Mouse (Mus musculus) stomach, embryonic 14.5 days (tissue): ENCODE data around the gene Gm5426. TPM values are rescaled to one million over a fixed set of nuclear protein-coding genes. Genes with fewer than 3 reads are reported as not detected.
"Not testable (repeated sequence)": the region's sequence is repeated elsewhere in the genome, so short reads cannot be mapped to it uniquely, and the experiment has no call there.

Source experiments
- ATAC-seq: fragments of 200-750 bp; cut with Nextera tagmentation; 2 replicates; pipeline ENCODE4 v1.8.0; 2017; ENCODE audit warnings: low read depth, moderate TSS enrichment; ENCODE audit not compliant: insufficient number of reproducible peaks, insufficient read depth, low FRiP score
- H3K27ac ChIP-seq: fragments of 300-500 bp; sonication (generic); 2 replicates; pipeline ENCODE4 v1.5.1; 2014; ENCODE audit warnings: mild to moderate bottlenecking, low read length, moderate library complexity, mixed read lengths
- H3K27me3 ChIP-seq: fragments of 300-500 bp; sonication (generic); 2 replicates; pipeline ENCODE4 v1.6.1; 2014; ENCODE audit warnings: low read length, control low read depth, mixed read lengths; ENCODE audit not compliant: control insufficient read depth, insufficient read depth
- H3K36me3 ChIP-seq: fragments of 300-500 bp; sonication (generic); 2 replicates; pipeline ENCODE4 v1.6.1; 2014; ENCODE audit warnings: mild to moderate bottlenecking, control low read depth, low read length, moderate library complexity, mixed read lengths; ENCODE audit not compliant: control insufficient read depth, insufficient read depth
- H3K4me1 ChIP-seq: fragments of 300-500 bp; sonication (generic); 2 replicates; pipeline ENCODE4 v1.6.1; 2014; ENCODE audit warnings: low read length, control low read depth, mixed read lengths; ENCODE audit not compliant: control insufficient read depth, insufficient read depth
- H3K4me2 ChIP-seq: fragments of 300-500 bp; sonication (generic); replicated peaks from 2 replicates; pipeline ENCODE4 v1.6.1; 2014; ENCODE audit warnings: low read depth, low read length, control low read depth
- H3K4me3 ChIP-seq: fragments of 300-500 bp; sonication (generic); 2 replicates; pipeline ENCODE4 v1.5.1; 2014; ENCODE audit warnings: low read depth, low read length, control low read depth
- H3K9ac ChIP-seq: fragments of 300-500 bp; sonication (generic); replicated peaks from 2 replicates; pipeline ENCODE4 v1.6.1; 2014; ENCODE audit warnings: low read depth, mild to moderate bottlenecking, control low read depth, low read length, moderate library complexity, mixed read lengths
- H3K9me3 ChIP-seq: fragments of 300-500 bp; sonication (generic); 2 replicates; pipeline ENCODE4 v1.6.1; 2016; ENCODE audit warnings: low read depth, low read length, control low read depth; ENCODE audit not compliant: control insufficient read depth
- WGBS: fragments of 180-500 bp; shearing (Covaris S2); extraction: QIAGEN DNeasy Blood & Tissue Kit; methylation state at CpG from one replicate; pipeline ENCODE4 v1.1.7; 2014; 5-methylcytosine and 5-hydroxymethylcytosine counted together
- polyA plus RNA-seq: library from polyadenylated mRNA; unstranded; fragments of >200 nt; fragmentation: Nextera tagmentation; extraction: Ambion mirVana; gene quantifications from 2 replicates; pipeline ENCODE4 v1.2.1, GENCODE M21; 2014

Gm5426 gene
- polyA plus RNA-seq, 1 experiment from 2014 or later = not detected

DNA sequence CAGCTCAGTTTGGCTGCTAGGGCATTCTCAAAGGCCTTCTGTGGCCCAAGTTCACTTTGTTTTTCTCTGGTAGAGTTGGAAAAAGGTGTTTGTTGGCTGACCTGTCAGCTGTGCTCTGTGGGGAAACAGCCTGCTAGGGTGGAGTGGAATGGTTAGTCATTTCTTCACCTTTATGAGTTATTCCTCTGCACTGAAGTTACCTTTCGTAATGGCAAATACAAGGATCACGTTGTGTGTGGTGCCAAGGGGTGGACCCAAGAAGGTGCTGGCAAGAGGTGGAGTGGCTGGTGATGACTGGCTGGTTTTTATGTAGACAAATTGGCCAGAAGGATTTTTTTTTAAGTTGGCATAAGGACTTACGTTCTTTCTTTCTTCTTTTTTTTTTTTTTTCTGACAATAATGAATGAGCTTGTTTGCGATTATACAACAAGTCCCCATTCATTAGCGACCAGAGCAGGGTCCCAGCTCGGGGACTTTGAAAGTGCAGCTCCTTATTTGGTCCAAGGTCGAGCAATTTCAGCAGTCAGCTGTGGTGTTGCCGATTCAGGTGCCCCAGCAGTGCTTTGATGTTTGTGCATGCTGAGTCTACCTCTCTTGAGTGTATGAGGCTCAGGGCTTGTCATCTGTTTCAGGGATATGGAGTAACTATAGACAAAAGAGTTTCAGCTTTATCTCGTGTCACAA, 10.5 kb upstream of the Gm5426 start:
- no peak for ATAC-seq
- H3K27me3 ChIP-seq = no peaks in the 10 kb centered on the region
- no peak overlapping the region for H3K4me3 ChIP-seq
- no peaks in the 10 kb centered on the region for H3K4me1 ChIP-seq
- no peaks in the 10 kb centered on the region for H3K9me3 ChIP-seq
- H3K4me2 ChIP-seq = no peak overlapping the region
- WGBS = 64% methylated on average over 9 of the region's 9 CpGs
- no peak overlapping the region for H3K9ac ChIP-seq
- H3K27ac ChIP-seq = no peak overlapping the region
- no peaks in the 10 kb centered on the region for H3K36me3 ChIP-seq

- H3K4me3 ChIP-seq = no peak overlapping the region
- WGBS = 61% methylated on average over 2 of the region's 2 CpGs
Measured at GRCm38 (mm10) chr10:96129213-96129612, 7.2 kb upstream of the Gm5426 start.

DNA sequence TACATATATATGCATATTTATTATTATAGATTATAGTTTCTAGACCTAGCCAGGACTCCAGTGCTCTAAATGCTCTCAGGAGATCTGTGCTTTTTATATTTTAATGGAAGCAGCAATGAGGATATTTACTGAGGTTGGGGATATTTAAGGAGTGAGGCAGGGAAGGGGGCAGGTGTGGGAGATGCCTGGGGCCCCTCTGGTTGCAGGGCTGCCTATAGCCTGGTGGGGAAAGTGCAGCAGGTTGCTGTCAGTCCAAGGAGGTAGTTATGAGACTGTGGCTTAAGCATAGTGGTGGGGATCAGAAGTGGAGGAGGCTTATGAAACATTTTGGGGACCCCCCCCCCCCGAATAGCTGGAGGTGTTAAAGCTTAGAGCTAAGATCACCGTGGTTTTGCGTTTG, 6.0 kb upstream of the Gm5426 start:
- no peak overlapping the region for H3K9ac ChIP-seq
- no peaks in the 10 kb centered on the region for H3K9me3 ChIP-seq
- H3K4me1 ChIP-seq = no peaks in the 10 kb centered on the region
- WGBS = 88% methylated on average over 3 of the region's 3 CpGs
- ATAC-seq = no peak
- no peaks in the 10 kb centered on the region for H3K36me3 ChIP-seq
- H3K27ac ChIP-seq = no peak overlapping the region
- no peak overlapping the region for H3K4me2 ChIP-seq
- no peaks in the 10 kb centered on the region for H3K27me3 ChIP-seq
- H3K4me3 ChIP-seq = no peak overlapping the region

More at GRCm38 (mm10) chr10:96129213-96129612, 7.2 kb upstream of the Gm5426 start:
- Histone ChIP-seq H3K27ac (no peak overlapping the region), H3K4me1 (no peaks in the 10 kb centered on the region), H3K36me3 (no peaks in the 10 kb centered on the region), H3K9ac (no peak overlapping the region), H3K9me3 (no peaks in the 10 kb centered on the region), H3K4me2 (no peak overlapping the region), H3K27me3 (no peaks in the 10 kb centered on the region)
- no peak for ATAC-seq

DNA sequence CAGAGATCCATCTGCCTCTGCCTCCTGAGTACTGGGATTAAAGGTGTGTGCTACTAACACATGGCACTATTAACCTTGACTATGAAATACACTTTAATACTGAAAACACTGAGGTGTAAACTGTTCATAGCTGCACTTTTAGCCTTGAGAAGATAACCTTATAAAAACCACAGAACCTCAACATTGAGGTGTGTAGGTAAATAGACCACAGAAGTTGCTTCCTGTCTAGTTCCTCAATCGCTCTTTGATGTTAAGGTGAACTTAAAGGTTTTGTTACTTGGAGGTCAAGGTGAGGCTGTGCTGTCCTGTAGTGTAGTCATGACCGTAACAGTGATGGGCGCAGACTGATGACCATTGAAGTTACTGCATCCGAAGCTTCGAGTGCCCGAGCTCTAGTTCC, 5.3 kb upstream of the Gm5426 start:
- no peaks in the 10 kb centered on the region for H3K36me3 ChIP-seq
- no peaks in the 10 kb centered on the region for H3K4me1 ChIP-seq
- no peak overlapping the region for H3K4me3 ChIP-seq
- ATAC-seq = no peak
- H3K27ac ChIP-seq = no peak overlapping the region
- H3K9ac ChIP-seq = no peak overlapping the region
- H3K27me3 ChIP-seq = no peaks in the 10 kb centered on the region
- no peaks in the 10 kb centered on the region for H3K9me3 ChIP-seq
- 88% methylated on average over 6 of the region's 6 CpGs for WGBS
- H3K4me2 ChIP-seq = no peak overlapping the region

DNA sequence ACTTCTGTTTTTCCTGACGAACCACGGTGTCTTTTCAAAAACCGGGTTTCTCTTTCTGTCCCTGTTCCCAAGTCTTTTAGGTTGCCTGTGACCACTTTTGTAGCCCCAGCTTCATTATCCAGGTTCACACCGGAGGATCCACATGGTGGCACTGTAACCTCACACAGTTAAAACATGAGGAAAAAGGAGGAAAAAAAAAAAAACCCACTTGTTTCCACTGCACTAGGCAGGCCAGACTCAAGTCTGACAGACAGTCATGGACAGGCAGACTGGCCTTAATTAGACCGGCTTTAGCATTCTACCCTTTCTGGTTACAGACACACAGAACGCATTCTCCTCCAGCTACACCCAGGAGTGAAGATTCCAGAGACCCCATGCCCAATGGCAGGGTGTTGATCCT, 4.2 kb upstream of the Gm5426 start:
- Histone ChIP-seq H3K4me1 (no peaks in the 10 kb centered on the region), H3K27me3 (no peaks in the 10 kb centered on the region), H3K9me3 (no peaks in the 10 kb centered on the region), H3K4me2 (no peak overlapping the region), H3K27ac (no peak overlapping the region), H3K4me3 (no peak overlapping the region), H3K36me3 (no peaks in the 10 kb centered on the region), H3K9ac (no peak overlapping the region)
- 40% methylated on average over 6 of the region's 6 CpGs for WGBS
- no peak for ATAC-seq

DNA sequence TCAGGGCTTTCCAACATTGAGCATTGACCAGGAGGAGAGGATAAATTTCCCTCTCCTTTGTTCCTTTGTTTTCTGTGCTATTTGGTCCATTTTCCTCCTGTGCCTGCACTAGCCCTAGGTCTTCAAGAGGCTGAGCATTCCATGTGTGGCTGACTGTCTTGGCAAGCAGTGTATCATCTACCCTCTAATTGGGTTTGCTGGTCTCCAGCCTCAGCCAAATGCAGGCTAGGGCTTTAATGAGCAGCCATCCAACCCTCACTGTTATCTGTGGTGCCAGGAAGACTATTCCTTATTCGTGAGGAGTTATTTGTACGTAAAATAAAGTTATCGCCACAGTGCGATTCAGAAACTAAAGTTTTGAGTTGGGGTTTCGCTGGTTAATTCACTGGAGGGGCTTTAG, 2.2 kb downstream of the Gm5426 start:
- Histone ChIP-seq H3K36me3 (no peaks in the 10 kb centered on the region), H3K9ac (no peak overlapping the region), H3K4me2 (no peak overlapping the region), H3K4me1 (no peaks in the 10 kb centered on the region), H3K27me3 (no peaks in the 10 kb centered on the region), H3K27ac (no peak overlapping the region), H3K4me3 (no peak overlapping the region), H3K9me3 (no peaks in the 10 kb centered on the region)
- no peak for ATAC-seq
- 85% methylated on average over 5 of the region's 5 CpGs for WGBS

DNA sequence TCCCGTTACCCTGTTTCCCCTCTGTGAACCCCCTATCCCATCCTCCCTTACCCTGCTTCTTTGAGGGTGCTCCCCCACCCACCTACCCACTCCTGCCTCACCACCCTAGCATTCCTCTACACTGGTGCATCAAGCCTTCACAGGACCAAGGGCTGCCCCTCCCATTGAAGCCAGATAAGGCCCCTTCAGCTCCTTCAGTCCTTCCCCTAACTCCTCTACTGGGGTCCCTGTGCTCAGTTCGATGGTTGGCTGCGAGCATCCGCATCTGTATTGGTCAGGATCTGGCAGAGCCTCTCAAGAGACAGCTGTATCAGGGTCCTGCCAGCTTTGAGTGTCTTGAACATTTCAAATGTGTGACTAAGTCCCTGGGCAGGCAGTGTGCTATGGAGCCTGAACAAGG, 2.9 kb downstream of the Gm5426 start:
- WGBS = 79% methylated on average over 4 of the region's 4 CpGs
- H3K27me3 ChIP-seq, ATAC-seq: not testable (repeated sequence)

GRCm38 (mm10) chr10:96146578-96146977, 10.2 kb downstream of the Gm5426 start:
- 89% methylated on average over 5 of the region's 5 CpGs for WGBS
- Histone ChIP-seq H3K4me1 (peaks cover 12% of the 10 kb centered on the region; the same call in 1 of the 2 replicates), H3K4me3 (no peak overlapping the region), H3K27me3 (no peaks in the 10 kb centered on the region), H3K4me2 (no peak overlapping the region), H3K9me3 (no peaks in the 10 kb centered on the region), H3K9ac (no peak overlapping the region), H3K27ac (no peak overlapping the region), H3K36me3 (no peaks in the 10 kb centered on the region)
- ATAC-seq = no peak

More for the DNA sequence above, 2.9 kb downstream of the Gm5426 start:
- not testable (repeated sequence) for H3K9ac ChIP-seq, H3K4me2 ChIP-seq, H3K4me1 ChIP-seq, H3K4me3 ChIP-seq, H3K36me3 ChIP-seq, H3K27ac ChIP-seq, H3K9me3 ChIP-seq

DNA sequence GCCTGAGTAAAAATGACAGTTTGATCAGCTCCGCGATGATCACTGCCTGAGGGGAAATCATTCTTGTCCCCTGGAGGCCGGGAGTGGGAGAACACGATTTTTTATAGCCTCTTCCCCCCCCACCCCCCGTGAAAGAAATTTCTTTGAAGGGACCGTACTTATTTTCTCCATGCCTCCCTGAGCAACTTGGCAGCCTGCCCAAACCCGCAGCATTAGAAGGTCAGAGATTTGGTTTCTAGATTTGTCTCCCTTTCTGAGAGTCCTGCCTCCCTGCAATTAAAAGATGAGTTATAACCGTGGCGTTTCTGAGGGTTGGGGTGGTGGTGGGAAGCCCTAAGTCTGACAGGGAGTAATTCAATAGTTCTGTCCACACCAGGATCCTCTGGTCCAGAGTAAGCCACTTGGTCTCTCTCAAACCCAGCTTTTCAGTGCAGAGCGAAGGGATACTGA, 11.9 kb downstream of the Gm5426 start:
- Histone ChIP-seq H3K36me3 (no peaks in the 10 kb centered on the region), H3K9ac (no peak overlapping the region), H3K9me3 (no peaks in the 10 kb centered on the region), H3K27me3 (no peaks in the 10 kb centered on the region), H3K4me3 (no peak overlapping the region), H3K27ac (no peak overlapping the region), H3K4me1 (peaks cover 12% of the 10 kb centered on the region; the same call in 1 of the 2 replicates), H3K4me2 (no peak overlapping the region)
- ATAC-seq = no peak
- WGBS = 23% methylated on average over 10 of the region's 10 CpGs
